ENCODE assay signal across 19 mouse cellular contexts in the genomic region with DNA sequence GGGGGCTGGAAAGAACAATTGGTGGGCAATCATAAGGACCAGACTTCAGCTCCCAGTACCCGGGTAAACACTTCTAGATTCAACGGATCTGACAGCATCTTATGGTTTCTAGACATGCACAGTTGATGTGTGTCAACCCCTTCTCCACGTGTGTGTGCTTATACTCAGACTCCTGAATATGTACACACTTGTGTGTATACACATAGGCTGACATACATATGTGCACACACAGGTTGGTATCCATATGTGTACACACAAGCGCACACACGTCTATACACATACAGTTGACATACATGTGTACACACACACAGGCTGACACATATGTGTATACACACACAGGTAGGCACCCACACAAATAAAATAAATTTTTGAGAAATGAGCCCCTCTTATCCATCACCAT.
DNase-seq lines count a peak whose midpoint lies in the region; ATAC-seq and TF ChIP-seq lines count a peak whose summit lies in the region.
"Had no signal": no experiment of that assay in that cellular context is flagged by ENCODE, and none has a peak within 500 bp of the region (broad histone marks: within the 10 kb centered on the region; RNA-seq: fewer than 3 reads in every experiment).

No protein-coding gene starts in this region.

- 84% methylated on average over 5 of the region's 5 CpGs for WGBS in intestine, embryonic 15.5 days
- 90% methylated on average over 5 of the region's 5 CpGs for WGBS in intestine, embryonic 16.5 days
- WGBS in liver, postnatal 0 days (ENCODE audit: insufficient replicate concordance), result 81% methylated on average over 5 of the region's 5 CpGs
- 86% methylated on average over 5 of the region's 5 CpGs for WGBS in midbrain, embryonic 16.5 days

- no peak for DNase-seq in liver, postnatal 0 days
- DNase-seq in gastrocnemius, postnatal 4 days (ENCODE audit: low spot score in 2 of 2), result no peak
- DNase-seq in cerebellum, adult 11-12 months, result no peak
- DNase-seq: adrenal gland, postnatal 10 days; cerebellum, adult 18-20 months; cerebellum, postnatal 10 days; gastrocnemius, postnatal 10 days; heart, postnatal 36 days had no signal

- no peak overlapping the region for H3K9ac ChIP-seq in intestine, embryonic 15.5 days
- H3K9ac ChIP-seq in intestine, embryonic 16.5 days (ENCODE audit: low read depth, low read length), result no peak overlapping the region
- no peak overlapping the region for H3K9ac ChIP-seq in liver, postnatal 0 days (replicated peaks)
- no peak overlapping the region for H3K9ac ChIP-seq in midbrain, embryonic 16.5 days (ENCODE audit: low read depth, low read length)
- H3K9ac ChIP-seq: forebrain, embryonic 15.5 days; heart, embryonic 12.5 days had no signal

- no peak for TF ChIP-seq CTCF in liver, postnatal 0 days (IDR thresholded peaks at IDR 0.05; ENCODE audit: low read depth)

- peak; percentile 10; the same call in 1 of the 2 replicates for ATAC-seq in intestine, embryonic 15.5 days
- no peak for ATAC-seq in intestine, embryonic 16.5 days
- peak; percentile 8 for ATAC-seq in CD4-positive, CD25-positive, alpha-beta regulatory T cell, adult 4 months
- peak; percentile 7 for ATAC-seq in activated CD4-positive, CD25-positive, alpha-beta regulatory T cell, adult 4 months
- no peak for ATAC-seq in liver, postnatal 0 days
- ATAC-seq in midbrain, embryonic 16.5 days, result no peak
- ATAC-seq: forebrain, embryonic 15.5 days; hindbrain, embryonic 16.5 days had no signal

- H3K4me3 ChIP-seq in intestine, embryonic 15.5 days (replicated peaks), result no peak overlapping the region
- H3K4me3 ChIP-seq in intestine, embryonic 16.5 days (ENCODE audit: low read length), result no peak overlapping the region
- H3K4me3 ChIP-seq in liver, postnatal 0 days (ENCODE audit: low read depth, low read length), result no peak overlapping the region
- no peak overlapping the region for H3K4me3 ChIP-seq in midbrain, embryonic 16.5 days (ENCODE audit: low read depth, low read length)
- H3K4me3 ChIP-seq: embryonic facial prominence, embryonic 10.5 days; erythroblast, embryonic 14.5 days; forebrain, embryonic 10.5 days; forebrain, embryonic 15.5 days; heart, embryonic 12.5 days had no signal

- H3K27ac ChIP-seq in intestine, embryonic 15.5 days, result no peak overlapping the region
- H3K27ac ChIP-seq in intestine, embryonic 16.5 days (ENCODE audit: low read length), result no peak overlapping the region
- H3K27ac ChIP-seq in liver, postnatal 0 days (ENCODE audit: low read depth), result no peak overlapping the region
- H3K27ac ChIP-seq in midbrain, embryonic 16.5 days (ENCODE audit: low read length), result no peak overlapping the region
- H3K27ac ChIP-seq: embryonic facial prominence, embryonic 10.5 days; forebrain, embryonic 10.5 days; forebrain, embryonic 15.5 days had no signal

- no peaks in the 10 kb centered on the region for H3K9me3 ChIP-seq in intestine, embryonic 15.5 days
- H3K9me3 ChIP-seq in intestine, embryonic 16.5 days (ENCODE audit: control insufficient read depth, low read length), result no peaks in the 10 kb centered on the region
- H3K9me3 ChIP-seq in liver, postnatal 0 days (ENCODE audit: low read length), result no peaks in the 10 kb centered on the region
- 0 out of 2 replicates have a peak, but pooled peaks cover 3% of the 10 kb centered on the region for H3K9me3 ChIP-seq in midbrain, embryonic 16.5 days (replicated peaks; ENCODE audit: control insufficient read depth, low read length, poor library complexity, severe bottlenecking)
- H3K9me3 ChIP-seq: embryonic facial prominence, embryonic 10.5 days; forebrain, embryonic 10.5 days; forebrain, embryonic 15.5 days; heart, embryonic 12.5 days had no signal

- TF ChIP-seq EP300 in liver, postnatal 0 days (IDR thresholded peaks at IDR 0.05; ENCODE audit: low read depth), result no peak

- no peaks in the 10 kb centered on the region for H3K27me3 ChIP-seq in intestine, embryonic 15.5 days (replicated peaks)
- H3K27me3 ChIP-seq in intestine, embryonic 16.5 days (replicated peaks; ENCODE audit: control insufficient read depth, insufficient read depth, low read length), result no peaks in the 10 kb centered on the region
- H3K27me3 ChIP-seq in liver, postnatal 0 days (ENCODE audit: insufficient read depth, low read length), result no peaks in the 10 kb centered on the region
- no peaks in the 10 kb centered on the region for H3K27me3 ChIP-seq in midbrain, embryonic 16.5 days (ENCODE audit: control insufficient read depth, insufficient read depth, low read depth, low read length)
- H3K27me3 ChIP-seq: forebrain, embryonic 15.5 days; heart, embryonic 12.5 days had no signal

- H3K4me2 ChIP-seq in intestine, embryonic 15.5 days (replicated peaks), result no peak overlapping the region
- H3K4me2 ChIP-seq in intestine, embryonic 16.5 days (ENCODE audit: low read depth, low read length), result no peak overlapping the region
- 0 out of 2 replicates have a peak overlapping the region, but pooled peaks have one; percentile 14 for H3K4me2 ChIP-seq in liver, postnatal 0 days (ENCODE audit: low read depth, low read length)
- no peak overlapping the region for H3K4me2 ChIP-seq in midbrain, embryonic 16.5 days (ENCODE audit: low read length)
- H3K4me2 ChIP-seq: forebrain, embryonic 15.5 days; heart, embryonic 12.5 days had no signal

- no peaks in the 10 kb centered on the region for H3K4me1 ChIP-seq in intestine, embryonic 15.5 days (replicated peaks)
- no peaks in the 10 kb centered on the region for H3K4me1 ChIP-seq in intestine, embryonic 16.5 days (ENCODE audit: control insufficient read depth, insufficient read depth, low read length)
- peaks cover 9% of the 10 kb centered on the region for H3K4me1 ChIP-seq in liver, postnatal 0 days (ENCODE audit: insufficient read depth)
- no peaks in the 10 kb centered on the region for H3K4me1 ChIP-seq in midbrain, embryonic 16.5 days (ENCODE audit: control insufficient read depth, insufficient read depth, low read length)
- H3K4me1 ChIP-seq: embryonic facial prominence, embryonic 10.5 days; forebrain, embryonic 10.5 days; forebrain, embryonic 15.5 days; heart, embryonic 12.5 days had no signal

- no peaks in the 10 kb centered on the region for H3K36me3 ChIP-seq in intestine, embryonic 15.5 days
- H3K36me3 ChIP-seq in intestine, embryonic 16.5 days (ENCODE audit: control insufficient read depth, insufficient read depth, low read length), result no peaks in the 10 kb centered on the region
- no peaks in the 10 kb centered on the region for H3K36me3 ChIP-seq in liver, postnatal 0 days (replicated peaks; ENCODE audit: insufficient read depth, low read length)
- no peaks in the 10 kb centered on the region for H3K36me3 ChIP-seq in midbrain, embryonic 16.5 days (ENCODE audit: control insufficient read depth, insufficient read depth, low read length)
- H3K36me3 ChIP-seq: embryonic facial prominence, embryonic 10.5 days; forebrain, embryonic 10.5 days; forebrain, embryonic 15.5 days; heart, embryonic 12.5 days had no signal

Comparison
In these comparisons a context has a peak if more than half of its experiments do, and no peak if none do; other contexts are left out.
1. ATAC-seq: peak in intestine, embryonic 15.5 days (single experiment), CD4-positive, CD25-positive, alpha-beta regulatory T cell, adult 4 months (single experiment) and activated CD4-positive, CD25-positive, alpha-beta regulatory T cell, adult 4 months (single experiment); none in intestine, embryonic 16.5 days (single experiment), liver, postnatal 0 days (single experiment) and midbrain, embryonic 16.5 days (single experiment).